Mouse (Mus musculus): ENCODE measurements at regions not wholly inside any gene's neighbourhood (a gene's known extent, or its start where the extent isn't known, plus 50 kb on each side); places are given as distances from the start of the nearest gene placed in this dataset.

- no peaks in the 10 kb centered on the region for H3K9me3 ChIP-seq (replicated peaks)
- H3K4me2 ChIP-seq (replicated peaks) = no peak overlapping the region
- no peaks in the 10 kb centered on the region for H3K36me3 ChIP-seq
- WGBS = 93% methylated on average over 4 of the region's 4 CpGs
- no peaks in the 10 kb centered on the region for H3K27me3 ChIP-seq
- ATAC-seq (ENCODE audit: insufficient number of reproducible peaks, low FRiP score, low TSS enrichment, low read depth) = no peak
- no peaks in the 10 kb centered on the region for H3K4me1 ChIP-seq
- H3K9ac ChIP-seq = no peak overlapping the region
- no peak overlapping the region for H3K4me3 ChIP-seq (replicated peaks)
- no peak overlapping the region for H3K27ac ChIP-seq (replicated peaks)
Observed at GRCm38 (mm10) chr4:105891438-105891837, 101.8 kb downstream of the Gm12728 start.

GRCm38 (mm10) chr4:105892065-105892464 lies 102.4 kb downstream of the Gm12728 start:
- Histone ChIP-seq H3K9ac (no peak overlapping the region), H3K36me3 (no peaks in the 10 kb centered on the region), H3K4me2 (replicated peaks) (no peak overlapping the region), H3K4me3 (replicated peaks) (no peak overlapping the region), H3K27ac (replicated peaks) (no peak overlapping the region), H3K4me1 (no peaks in the 10 kb centered on the region), H3K27me3 (no peaks in the 10 kb centered on the region), H3K9me3 (replicated peaks) (no peaks in the 10 kb centered on the region)
- ATAC-seq (ENCODE audit: insufficient number of reproducible peaks, low FRiP score, low TSS enrichment, low read depth) = no peak
- WGBS = 47% methylated on average over 2 of the region's 2 CpGs

GRCm38 (mm10) chr4:105895116-105895515 lies 105.4 kb downstream of the Gm12728 start:
- Histone ChIP-seq H3K27me3 (no peaks in the 10 kb centered on the region), H3K27ac (replicated peaks) (no peak overlapping the region), H3K4me1 (no peaks in the 10 kb centered on the region), H3K4me2 (replicated peaks) (no peak overlapping the region), H3K4me3 (replicated peaks) (no peak overlapping the region), H3K9ac (no peak overlapping the region), H3K36me3 (no peaks in the 10 kb centered on the region), H3K9me3 (replicated peaks) (no peaks in the 10 kb centered on the region)
- WGBS = 46% methylated on average over 2 of the region's 2 CpGs
- ATAC-seq (ENCODE audit: insufficient number of reproducible peaks, low FRiP score, low TSS enrichment, low read depth) = no peak

DNA sequence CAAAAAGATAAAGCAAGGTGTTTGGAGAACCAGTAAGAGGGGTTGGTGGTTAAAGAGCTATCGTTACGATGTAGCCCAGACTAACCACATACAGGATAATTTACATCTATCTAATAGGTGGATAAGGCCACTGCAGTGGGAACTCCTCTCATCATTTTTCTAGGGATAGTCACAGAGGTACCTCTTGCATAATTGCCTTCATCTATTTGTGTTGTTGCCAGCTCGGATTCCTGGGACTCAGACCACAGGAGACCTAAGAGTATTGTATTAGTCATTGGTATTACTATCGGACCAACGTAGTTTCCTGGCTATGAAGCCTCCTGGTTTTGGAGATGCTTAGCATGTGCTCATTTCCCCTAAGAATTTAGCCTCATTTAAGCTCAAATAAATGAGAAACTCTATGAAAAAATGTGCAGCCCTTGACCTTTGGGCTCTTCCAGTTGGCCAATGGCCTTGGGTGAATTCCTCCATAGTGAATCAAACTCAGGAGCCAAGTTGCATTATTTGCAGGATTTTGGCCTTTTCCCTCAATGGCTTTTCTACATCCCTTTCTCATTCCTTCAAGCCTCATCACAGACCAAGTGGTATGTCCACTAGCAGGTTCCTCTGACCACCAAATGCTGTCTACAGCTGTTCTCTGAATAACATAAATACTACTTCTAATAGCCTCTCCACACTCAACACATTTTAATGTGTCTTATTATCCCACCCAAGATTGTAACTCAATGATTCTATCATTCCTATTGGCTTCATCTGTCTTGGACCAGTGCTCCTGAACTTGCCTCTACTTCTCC lies 108.6 kb downstream of the Gm12728 start:
- no peaks in the 10 kb centered on the region for H3K4me1 ChIP-seq
- H3K27ac ChIP-seq (replicated peaks) = no peak overlapping the region
- H3K9ac ChIP-seq = no peak overlapping the region
- no peaks in the 10 kb centered on the region for H3K36me3 ChIP-seq
- H3K27me3 ChIP-seq = no peaks in the 10 kb centered on the region
- no peak for ATAC-seq (ENCODE audit: insufficient number of reproducible peaks, low FRiP score, low TSS enrichment, low read depth)
- no peaks in the 10 kb centered on the region for H3K9me3 ChIP-seq (replicated peaks)
- H3K4me2 ChIP-seq (replicated peaks) = no peak overlapping the region
- 92% methylated on average over 5 of the region's 5 CpGs for WGBS
- no peak overlapping the region for H3K4me3 ChIP-seq (replicated peaks)

DNA sequence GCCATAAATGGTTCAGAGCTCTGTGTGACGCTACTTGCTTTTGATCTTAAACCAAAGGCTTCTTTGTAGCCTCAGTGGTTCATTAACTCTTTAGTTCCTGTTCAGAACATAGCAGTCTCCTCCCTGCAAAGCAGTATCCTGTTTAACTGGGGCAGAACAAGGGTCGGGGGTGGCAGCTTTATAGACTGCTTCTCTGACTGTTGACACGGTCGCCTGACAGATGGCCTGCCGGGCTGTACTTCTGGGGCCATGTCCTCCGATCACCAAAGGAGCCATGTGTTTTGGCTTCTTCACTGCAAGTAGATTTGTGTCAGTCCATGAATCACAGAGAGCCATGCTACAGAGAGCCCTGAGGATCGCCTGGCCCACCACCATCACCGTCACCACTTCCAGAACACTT lies 115.2 kb downstream of the Gm12728 start:
- H3K4me1 ChIP-seq = no peaks in the 10 kb centered on the region
- no peaks in the 10 kb centered on the region for H3K9me3 ChIP-seq (replicated peaks)
- H3K27me3 ChIP-seq = no peaks in the 10 kb centered on the region
- 63% methylated on average over 8 of the region's 8 CpGs for WGBS
- no peak overlapping the region for H3K4me3 ChIP-seq (replicated peaks)
- H3K27ac ChIP-seq (replicated peaks) = no peak overlapping the region
- ATAC-seq (ENCODE audit: insufficient number of reproducible peaks, low FRiP score, low TSS enrichment, low read depth) = no peak
- no peak overlapping the region for H3K4me2 ChIP-seq (replicated peaks)
- no peaks in the 10 kb centered on the region for H3K36me3 ChIP-seq
- H3K9ac ChIP-seq = no peak overlapping the region

GRCm38 (mm10) chr4:105906411-105906810 lies 116.7 kb downstream of the Gm12728 start:
- 74% methylated on average over 4 of the region's 4 CpGs for WGBS
- no peak overlapping the region for H3K9ac ChIP-seq
- no peak for ATAC-seq (ENCODE audit: insufficient number of reproducible peaks, low FRiP score, low TSS enrichment, low read depth)

DNA sequence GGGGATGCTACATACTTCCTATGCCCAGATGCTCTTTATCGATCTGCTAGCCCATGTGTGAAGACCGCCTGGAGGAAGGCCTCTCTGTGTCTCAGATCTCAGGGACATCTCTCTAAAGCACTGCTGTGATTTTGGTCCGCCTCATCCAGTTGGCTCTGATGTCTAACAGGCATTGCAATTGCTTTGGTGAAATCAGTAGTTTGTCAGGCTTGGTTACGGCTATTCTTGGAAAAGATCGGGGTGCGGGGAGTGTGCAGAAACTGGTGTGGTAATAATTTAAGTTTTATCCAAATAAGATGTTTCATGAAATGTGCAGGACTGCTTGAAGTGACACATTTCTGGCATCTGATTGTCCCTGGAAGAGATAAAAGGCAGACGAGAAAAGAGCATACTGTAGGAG lies 117.9 kb downstream of the Gm12728 start:
- H3K9me3 ChIP-seq (replicated peaks) = no peaks in the 10 kb centered on the region
- H3K9ac ChIP-seq = no peak overlapping the region
- no peaks in the 10 kb centered on the region for H3K27me3 ChIP-seq
- ATAC-seq (ENCODE audit: insufficient number of reproducible peaks, low FRiP score, low TSS enrichment, low read depth) = no peak
- H3K36me3 ChIP-seq = no peaks in the 10 kb centered on the region
- WGBS = 48% methylated on average over 7 of the region's 7 CpGs
- H3K4me1 ChIP-seq = peaks cover 20% of the 10 kb centered on the region
- H3K4me2 ChIP-seq (replicated peaks) = no peak overlapping the region
- H3K27ac ChIP-seq (replicated peaks) = no peak overlapping the region
- no peak overlapping the region for H3K4me3 ChIP-seq (replicated peaks)

More at GRCm38 (mm10) chr4:105906411-105906810, 116.7 kb downstream of the Gm12728 start:
- Histone ChIP-seq H3K4me2 (replicated peaks) (no peak overlapping the region), H3K4me3 (replicated peaks) (no peak overlapping the region), H3K27ac (replicated peaks) (no peak overlapping the region), H3K9me3 (replicated peaks) (no peaks in the 10 kb centered on the region), H3K4me1 (peaks cover 10% of the 10 kb centered on the region), H3K36me3 (no peaks in the 10 kb centered on the region), H3K27me3 (no peaks in the 10 kb centered on the region)

- H3K9me3 ChIP-seq (replicated peaks) = no peaks in the 10 kb centered on the region
- no peaks in the 10 kb centered on the region for H3K36me3 ChIP-seq
- ATAC-seq (ENCODE audit: insufficient number of reproducible peaks, low FRiP score, low TSS enrichment, low read depth) = no peak
- H3K4me3 ChIP-seq (replicated peaks) = no peak overlapping the region
- H3K27me3 ChIP-seq = no peaks in the 10 kb centered on the region
- H3K4me1 ChIP-seq = peaks cover 22% of the 10 kb centered on the region
- H3K27ac ChIP-seq (replicated peaks) = peak overlapping the region; percentile 34; the same call in 1 of the 2 replicates
- H3K9ac ChIP-seq = no peak overlapping the region
- no peak overlapping the region for H3K4me2 ChIP-seq (replicated peaks)
Observed at GRCm38 (mm10) chr4:105908281-105908680, 118.6 kb downstream of the Gm12728 start.

DNA sequence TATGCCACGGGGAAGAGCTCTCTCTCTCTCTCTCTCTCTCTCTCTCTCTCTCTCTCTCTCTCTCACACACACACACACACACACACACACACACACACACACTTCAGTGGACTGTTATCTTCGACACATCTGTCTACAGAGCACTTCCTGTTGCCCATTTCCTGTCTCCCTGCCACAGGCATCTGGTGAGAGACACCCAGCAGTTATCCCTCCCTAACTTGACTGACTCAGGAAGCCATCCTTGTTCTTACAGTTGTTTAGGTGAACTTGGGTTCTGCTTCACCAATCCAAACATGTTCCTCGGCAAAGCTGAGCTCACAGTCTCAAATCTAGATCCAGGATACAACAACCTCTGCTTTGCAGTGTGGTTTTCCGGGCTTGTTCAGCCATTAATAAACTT lies 119.6 kb downstream of the Gm12728 start:
- Histone ChIP-seq H3K27ac (replicated peaks) (no peak overlapping the region), H3K4me1 (peaks cover 22% of the 10 kb centered on the region), H3K36me3 (no peaks in the 10 kb centered on the region), H3K4me3 (replicated peaks) (no peak overlapping the region), H3K9ac (no peak overlapping the region), H3K9me3 (replicated peaks) (no peaks in the 10 kb centered on the region), H3K4me2 (replicated peaks) (no peak overlapping the region), H3K27me3 (no peaks in the 10 kb centered on the region)
- no peak for ATAC-seq (ENCODE audit: insufficient number of reproducible peaks, low FRiP score, low TSS enrichment, low read depth)
- 64% methylated on average over 4 of the region's 4 CpGs for WGBS

- no peak for ATAC-seq (ENCODE audit: insufficient number of reproducible peaks, low FRiP score, low TSS enrichment, low read depth)
- Histone ChIP-seq H3K4me2 (replicated peaks) (no peak overlapping the region), H3K9ac (no peak overlapping the region), H3K4me1 (peaks cover 22% of the 10 kb centered on the region), H3K9me3 (replicated peaks) (no peaks in the 10 kb centered on the region), H3K27ac (replicated peaks) (peak overlapping the region; percentile 51; the same call in 1 of the 2 replicates), H3K36me3 (no peaks in the 10 kb centered on the region), H3K4me3 (replicated peaks) (no peak overlapping the region), H3K27me3 (no peaks in the 10 kb centered on the region)
- 64% methylated on average over 5 of the region's 5 CpGs for WGBS
Observed at GRCm38 (mm10) chr4:105910666-105911065, 121.0 kb downstream of the Gm12728 start.

DNA sequence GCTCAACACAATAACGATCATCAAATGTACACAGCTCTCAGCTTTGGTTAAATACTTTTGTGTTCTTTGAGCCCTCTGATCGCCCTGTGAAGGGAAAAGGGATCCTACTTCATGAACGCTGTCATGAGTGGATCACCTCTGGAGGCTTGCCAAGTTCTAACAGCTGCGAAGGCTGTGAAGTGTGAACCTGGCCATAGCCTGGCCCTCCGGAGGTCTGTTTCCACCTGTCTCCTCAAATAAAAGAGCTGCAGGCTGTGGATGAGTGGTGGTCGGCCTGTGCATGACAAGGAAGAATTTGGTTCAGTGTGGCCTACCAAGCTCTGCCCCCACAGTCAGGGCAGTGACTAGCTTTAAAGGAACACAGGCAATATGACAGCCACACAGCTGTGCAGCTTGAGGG lies 122.0 kb downstream of the Gm12728 start:
- ATAC-seq (ENCODE audit: insufficient number of reproducible peaks, low FRiP score, low TSS enrichment, low read depth) = no peak
- H3K36me3 ChIP-seq = no peaks in the 10 kb centered on the region
- no peaks in the 10 kb centered on the region for H3K9me3 ChIP-seq (replicated peaks)
- H3K4me1 ChIP-seq = peaks cover 22% of the 10 kb centered on the region
- no peak overlapping the region for H3K4me3 ChIP-seq (replicated peaks)
- H3K4me2 ChIP-seq (replicated peaks) = no peak overlapping the region
- H3K27ac ChIP-seq (replicated peaks) = 0 out of 2 replicates have a peak overlapping the region, but pooled peaks have one; percentile 53
- 61% methylated on average over 6 of the region's 6 CpGs for WGBS
- no peak overlapping the region for H3K9ac ChIP-seq
- no peaks in the 10 kb centered on the region for H3K27me3 ChIP-seq

DNA sequence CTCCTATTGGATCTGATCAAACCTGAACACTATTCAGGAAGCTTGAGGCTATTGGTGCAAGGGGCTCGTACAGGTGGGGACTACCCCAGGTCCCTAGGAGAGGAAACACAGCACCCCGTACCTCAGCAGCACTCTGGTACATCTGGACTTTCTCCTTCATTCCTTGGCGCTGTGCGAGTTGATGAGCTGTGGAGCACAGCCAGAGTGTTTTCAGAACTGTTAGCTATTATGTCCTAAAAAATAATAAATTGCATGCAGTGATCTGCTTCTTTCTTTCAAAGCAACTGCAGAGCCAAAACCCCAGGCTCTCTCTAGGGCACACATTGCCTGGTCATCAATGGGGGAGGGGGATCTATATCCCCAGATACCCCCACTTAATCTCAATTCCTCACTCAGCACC lies 122.6 kb downstream of the Gm12728 start:
- no peak overlapping the region for H3K4me3 ChIP-seq (replicated peaks)
- no peak overlapping the region for H3K9ac ChIP-seq
- peak overlapping the region; percentile 53; the same call in 1 of the 2 replicates for H3K27ac ChIP-seq (replicated peaks)
- ATAC-seq (ENCODE audit: insufficient number of reproducible peaks, low FRiP score, low TSS enrichment, low read depth) = no peak
- WGBS = 51% methylated on average over 4 of the region's 4 CpGs
- H3K27me3 ChIP-seq = no peaks in the 10 kb centered on the region
- H3K36me3 ChIP-seq = no peaks in the 10 kb centered on the region
- no peak overlapping the region for H3K4me2 ChIP-seq (replicated peaks)
- peaks cover 22% of the 10 kb centered on the region for H3K4me1 ChIP-seq
- H3K9me3 ChIP-seq (replicated peaks) = no peaks in the 10 kb centered on the region
